Mouse (Mus musculus): ENCODE results near the gene Mga.

Gene Mga

GRCm38 (mm10) chr2:119887201-119887600, 9.8 kb upstream of the Mga start:
- peaks cover 18% of the 10 kb centered on the region for H3K36me3 ChIP-seq (ENCODE audit: insufficient read depth, low read length)
- H3K27me3 ChIP-seq (ENCODE audit: insufficient read depth, low read length): no peaks in the 10 kb centered on the region
- H3K4me1 ChIP-seq (replicated peaks; ENCODE audit: low read depth, low read length): peaks cover 6% of the 10 kb centered on the region
- H3K4me3 ChIP-seq (replicated peaks; ENCODE audit: low read length): no peak overlapping the region
- TF ChIP-seq POU5F1 (IDR thresholded peaks at IDR 0.05; ENCODE audit: borderline replicate concordance, low read length) (no peak), NANOG (IDR thresholded peaks at IDR 0.05; ENCODE audit: borderline replicate concordance, low read length) (no peak), CTCF (conservative IDR thresholded peaks at IDR 0.05; ENCODE audit: low read length) (no peak)
- peaks cover 15% of the 10 kb centered on the region for H3K9me3 ChIP-seq (ENCODE audit: low read length)

- no peak for TF ChIP-seq NANOG (IDR thresholded peaks at IDR 0.05; ENCODE audit: borderline replicate concordance, low read length)
- no peak for TF ChIP-seq CTCF (conservative IDR thresholded peaks at IDR 0.05; ENCODE audit: low read length)
- no peak for TF ChIP-seq POU5F1 (IDR thresholded peaks at IDR 0.05; ENCODE audit: borderline replicate concordance, low read length)
- Histone ChIP-seq H3K27me3 (ENCODE audit: insufficient read depth, low read length) (no peaks in the 10 kb centered on the region), H3K9me3 (ENCODE audit: low read length) (no peaks in the 10 kb centered on the region), H3K36me3 (ENCODE audit: insufficient read depth, low read length) (peaks cover 5% of the 10 kb centered on the region; the same call in 1 of the 2 replicates), H3K4me3 (replicated peaks; ENCODE audit: low read length) (peak overlapping the region; percentile 83), H3K4me1 (replicated peaks; ENCODE audit: low read depth, low read length) (peaks cover 51% of the 10 kb centered on the region)
Observed at GRCm38 (mm10) chr2:119896553-119897089, 407 bp upstream of the Mga start.

- no peaks in the 10 kb centered on the region for H3K27me3 ChIP-seq (ENCODE audit: insufficient read depth, low read length)
- peak overlapping the region; percentile 83 for H3K4me3 ChIP-seq (replicated peaks; ENCODE audit: low read length)
- peaks cover 20% of the 10 kb centered on the region for H3K36me3 ChIP-seq (ENCODE audit: insufficient read depth, low read length)
- no peak for TF ChIP-seq NANOG (IDR thresholded peaks at IDR 0.05; ENCODE audit: borderline replicate concordance, low read length)
- TF ChIP-seq CTCF (conservative IDR thresholded peaks at IDR 0.05; ENCODE audit: low read length): no peak
- peaks cover 53% of the 10 kb centered on the region for H3K4me1 ChIP-seq (replicated peaks; ENCODE audit: low read depth, low read length)
- H3K9me3 ChIP-seq (ENCODE audit: low read length): no peaks in the 10 kb centered on the region
Observed at GRCm38 (mm10) chr2:119898141-119898594, 1.1 kb downstream of the Mga start.

- no peaks in the 10 kb centered on the region for H3K9me3 ChIP-seq (ENCODE audit: low read length)
- peaks cover 58% of the 10 kb centered on the region for H3K36me3 ChIP-seq (ENCODE audit: insufficient read depth, low read length)
- TF ChIP-seq NANOG (IDR thresholded peaks at IDR 0.05; ENCODE audit: borderline replicate concordance, low read length) (no peak), CTCF (conservative IDR thresholded peaks at IDR 0.05; ENCODE audit: low read length) (no peak), POU5F1 (IDR thresholded peaks at IDR 0.05; ENCODE audit: borderline replicate concordance, low read length) (no peak)
- H3K4me1 ChIP-seq (replicated peaks; ENCODE audit: low read depth, low read length): peaks cover 60% of the 10 kb centered on the region
- H3K4me3 ChIP-seq (replicated peaks; ENCODE audit: low read length): no peak overlapping the region
- no peaks in the 10 kb centered on the region for H3K27me3 ChIP-seq (ENCODE audit: insufficient read depth, low read length)
Observed at GRCm38 (mm10) chr2:119916007-119916406, 19.0 kb downstream of the Mga start.

- no peak for TF ChIP-seq POU5F1 (IDR thresholded peaks at IDR 0.05; ENCODE audit: borderline replicate concordance, low read length)
- TF ChIP-seq CTCF (conservative IDR thresholded peaks at IDR 0.05; ENCODE audit: low read length): peak; percentile 26
- TF ChIP-seq NANOG (IDR thresholded peaks at IDR 0.05; ENCODE audit: borderline replicate concordance, low read length): no peak
- peaks cover 47% of the 10 kb centered on the region for H3K4me1 ChIP-seq (replicated peaks; ENCODE audit: low read depth, low read length)
- no peaks in the 10 kb centered on the region for H3K9me3 ChIP-seq (ENCODE audit: low read length)
- no peak overlapping the region for H3K4me3 ChIP-seq (replicated peaks; ENCODE audit: low read length)
- peaks cover 76% of the 10 kb centered on the region for H3K36me3 ChIP-seq (ENCODE audit: insufficient read depth, low read length)
- no peaks in the 10 kb centered on the region for H3K27me3 ChIP-seq (ENCODE audit: insufficient read depth, low read length)
Observed at GRCm38 (mm10) chr2:119917631-119918369, 20.8 kb downstream of the Mga start.

GRCm38 (mm10) chr2:119970571-119970970, 73.5 kb downstream of the Mga start:
- H3K27me3 ChIP-seq (ENCODE audit: insufficient read depth, low read length): no peaks in the 10 kb centered on the region
- peaks cover 16% of the 10 kb centered on the region for H3K4me1 ChIP-seq (replicated peaks; ENCODE audit: low read depth, low read length)
- H3K4me3 ChIP-seq (replicated peaks; ENCODE audit: low read length): no peak overlapping the region
- H3K9me3 ChIP-seq (ENCODE audit: low read length): no peaks in the 10 kb centered on the region
- H3K36me3 ChIP-seq (ENCODE audit: insufficient read depth, low read length): peaks cover 25% of the 10 kb centered on the region
- TF ChIP-seq NANOG (IDR thresholded peaks at IDR 0.05; ENCODE audit: borderline replicate concordance, low read length) (no peak), CTCF (conservative IDR thresholded peaks at IDR 0.05; ENCODE audit: low read length) (peak; percentile 87)

- H3K4me1 ChIP-seq (replicated peaks; ENCODE audit: low read depth, low read length): peaks cover 16% of the 10 kb centered on the region
- no peak overlapping the region for H3K4me3 ChIP-seq (replicated peaks; ENCODE audit: low read length)
- no peaks in the 10 kb centered on the region for H3K27me3 ChIP-seq (ENCODE audit: insufficient read depth, low read length)
- TF ChIP-seq NANOG (IDR thresholded peaks at IDR 0.05; ENCODE audit: borderline replicate concordance, low read length) (no peak), POU5F1 (IDR thresholded peaks at IDR 0.05; ENCODE audit: borderline replicate concordance, low read length) (no peak), CTCF (conservative IDR thresholded peaks at IDR 0.05; ENCODE audit: low read length) (no peak)
- no peaks in the 10 kb centered on the region for H3K9me3 ChIP-seq (ENCODE audit: low read length)
- peaks cover 18% of the 10 kb centered on the region for H3K36me3 ChIP-seq (ENCODE audit: insufficient read depth, low read length)
Observed at GRCm38 (mm10) chr2:119971316-119971715, 74.3 kb downstream of the Mga start.

- H3K4me1 ChIP-seq (replicated peaks; ENCODE audit: low read depth, low read length): peaks cover 16% of the 10 kb centered on the region
- no peaks in the 10 kb centered on the region for H3K9me3 ChIP-seq (ENCODE audit: low read length)
- no peaks in the 10 kb centered on the region for H3K27me3 ChIP-seq (ENCODE audit: insufficient read depth, low read length)
- peak overlapping the region; percentile 87 for H3K4me3 ChIP-seq (replicated peaks; ENCODE audit: low read length)
- TF ChIP-seq NANOG (IDR thresholded peaks at IDR 0.05; ENCODE audit: borderline replicate concordance, low read length) (no peak), CTCF (conservative IDR thresholded peaks at IDR 0.05; ENCODE audit: low read length) (no peak), POU5F1 (IDR thresholded peaks at IDR 0.05; ENCODE audit: borderline replicate concordance, low read length) (no peak)
- H3K36me3 ChIP-seq (ENCODE audit: insufficient read depth, low read length): peaks cover 12% of the 10 kb centered on the region
Observed at GRCm38 (mm10) chr2:119971837-119972536, 75.0 kb downstream of the Mga start.

Measured in E14TG2a.4 (cell line).